Mouse (Mus musculus): ENCODE results near the gene Immp2l. TPM values are rescaled to one million over a fixed set of nuclear protein-coding genes. Genes with fewer than 3 reads are reported as not detected.
"Not testable (repeated sequence)": the region's sequence is repeated elsewhere in the genome, so short reads cannot be mapped to it uniquely, and the experiment has no call there.

The Immp2l gene
- polyA plus RNA-seq, 1 experiment from 2014 or later, result 4.3 TPM

DNA sequence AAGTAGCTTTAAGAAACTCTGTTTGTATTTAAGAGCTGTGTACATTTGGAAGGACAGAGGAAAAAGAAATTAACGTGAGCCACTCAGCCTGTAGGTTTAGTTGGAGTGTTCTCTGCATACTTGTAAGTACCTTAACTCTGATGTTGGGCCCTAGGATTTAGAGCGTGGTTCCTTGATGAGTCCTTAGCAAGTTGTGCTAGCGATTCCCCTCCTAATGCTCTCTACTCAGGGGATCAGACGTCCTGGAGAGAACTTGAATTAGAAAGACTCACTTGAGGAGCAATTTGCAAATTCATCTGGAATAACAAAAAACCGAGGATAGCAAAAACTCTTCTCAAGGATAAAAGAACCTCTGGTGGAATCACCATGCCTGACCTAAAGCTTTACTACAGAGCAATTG is 835.8 kb downstream of the Immp2l start:
- H3K27ac ChIP-seq (replicated peaks); H3K4me2 ChIP-seq (replicated peaks); ATAC-seq (replicated peaks); H3K36me3 ChIP-seq; H3K4me3 ChIP-seq; H3K9ac ChIP-seq (replicated peaks); H3K27me3 ChIP-seq; H3K9me3 ChIP-seq; H3K4me1 ChIP-seq: not testable (repeated sequence)
- 49% methylated on average over 5 of the region's 5 CpGs for WGBS

DNA sequence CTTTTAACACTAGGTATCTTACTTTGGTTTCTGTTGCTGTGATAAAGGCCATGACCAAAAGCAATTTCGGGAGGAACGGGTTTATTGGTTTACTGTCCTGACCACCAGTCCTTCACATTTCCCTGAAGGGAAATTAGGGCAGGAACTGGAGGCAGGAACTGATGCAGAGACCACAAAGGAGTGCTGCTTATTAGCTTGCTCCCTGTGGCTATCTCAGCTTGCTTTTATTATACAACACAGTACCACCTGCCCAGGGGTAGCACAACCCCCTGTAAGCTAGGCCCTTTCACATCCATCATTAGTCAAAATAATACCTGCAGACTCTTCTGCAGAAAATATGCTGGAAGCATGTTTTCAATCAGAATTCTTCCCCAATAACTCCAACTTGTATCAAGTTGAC is 844.4 kb downstream of the Immp2l start:
- no peak for ATAC-seq (replicated peaks)

DNA sequence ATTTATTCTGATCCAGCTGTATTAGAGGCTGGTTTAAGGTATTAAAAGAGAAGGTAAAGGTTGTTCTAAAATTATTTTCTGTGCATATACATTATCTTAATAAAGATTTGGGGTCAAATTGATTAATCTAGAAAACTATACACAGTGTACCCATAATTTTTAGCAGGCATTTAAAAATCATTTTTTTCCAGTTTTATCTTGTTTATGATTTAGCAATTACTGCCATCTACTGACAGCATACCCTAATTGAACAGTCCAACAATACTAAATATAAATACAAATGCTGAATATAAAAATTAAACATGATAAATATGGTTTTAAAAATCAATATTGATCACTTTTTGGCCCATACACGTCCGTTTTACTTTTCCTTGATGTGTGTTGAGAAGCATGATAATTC is 850.1 kb downstream of the Immp2l start:
- no peak for ATAC-seq (replicated peaks)
- Histone ChIP-seq H3K4me3 (no peak overlapping the region), H3K9me3 (no peaks in the 10 kb centered on the region), H3K36me3 (no peaks in the 10 kb centered on the region), H3K27me3 (no peaks in the 10 kb centered on the region), H3K9ac (replicated peaks) (no peak overlapping the region), H3K4me2 (replicated peaks) (no peak overlapping the region), H3K27ac (replicated peaks) (no peak overlapping the region), H3K4me1 (no peaks in the 10 kb centered on the region)
- WGBS, result 84% methylated on average over 2 of the region's 2 CpGs

More for the DNA sequence above, 844.4 kb downstream of the Immp2l start:
- Histone ChIP-seq H3K4me1 (0 out of 2 replicates have a peak, but pooled peaks cover 2% of the 10 kb centered on the region), H3K27me3 (no peaks in the 10 kb centered on the region), H3K9ac (replicated peaks) (no peak overlapping the region), H3K4me2 (replicated peaks) (no peak overlapping the region), H3K36me3 (no peaks in the 10 kb centered on the region), H3K27ac (replicated peaks) (no peak overlapping the region), H3K9me3 (peaks cover 6% of the 10 kb centered on the region; the same call in 1 of the 2 replicates), H3K4me3 (no peak overlapping the region)
- 92% methylated on average over 2 of the region's 2 CpGs for WGBS

DNA sequence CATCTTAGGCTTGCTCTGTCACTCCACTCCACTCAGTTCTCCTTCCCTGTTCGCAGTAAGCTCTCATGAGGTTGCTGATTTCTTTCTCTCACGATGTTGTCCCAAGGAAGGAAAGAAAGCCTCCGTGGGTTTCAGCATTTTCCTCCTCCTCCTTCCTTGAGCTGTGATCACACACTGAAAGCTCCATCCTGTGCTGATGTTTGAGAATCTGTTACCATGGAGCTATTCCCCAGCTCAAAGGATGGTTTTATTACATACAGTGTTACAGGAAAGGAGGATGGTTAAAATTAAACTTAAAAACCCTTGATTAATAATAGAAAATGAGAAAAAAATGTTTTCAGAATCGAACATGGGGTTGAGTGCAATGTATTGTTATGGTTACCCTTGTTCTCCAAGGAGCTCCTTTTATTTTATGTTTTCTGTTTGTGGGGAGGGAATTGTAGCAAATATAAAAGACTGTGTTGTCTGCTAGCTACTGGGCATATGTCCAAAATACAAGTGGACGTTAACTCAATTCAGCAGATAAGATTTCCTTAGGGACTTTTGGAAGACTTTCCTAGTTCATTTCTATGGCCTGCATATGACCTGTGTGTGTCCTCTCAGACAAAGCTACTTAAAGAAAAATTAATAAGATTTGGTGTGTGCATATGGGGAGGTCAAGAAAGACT is 853.5 kb downstream of the Immp2l start:
- no peak for ATAC-seq (replicated peaks)
- Histone ChIP-seq H3K4me2 (replicated peaks) (no peak overlapping the region), H3K36me3 (no peaks in the 10 kb centered on the region), H3K4me3 (no peak overlapping the region), H3K9me3 (no peaks in the 10 kb centered on the region), H3K27ac (replicated peaks) (no peak overlapping the region), H3K9ac (replicated peaks) (no peak overlapping the region), H3K4me1 (no peaks in the 10 kb centered on the region), H3K27me3 (no peaks in the 10 kb centered on the region)
- WGBS, result 49% methylated on average over 5 of the region's 5 CpGs

DNA sequence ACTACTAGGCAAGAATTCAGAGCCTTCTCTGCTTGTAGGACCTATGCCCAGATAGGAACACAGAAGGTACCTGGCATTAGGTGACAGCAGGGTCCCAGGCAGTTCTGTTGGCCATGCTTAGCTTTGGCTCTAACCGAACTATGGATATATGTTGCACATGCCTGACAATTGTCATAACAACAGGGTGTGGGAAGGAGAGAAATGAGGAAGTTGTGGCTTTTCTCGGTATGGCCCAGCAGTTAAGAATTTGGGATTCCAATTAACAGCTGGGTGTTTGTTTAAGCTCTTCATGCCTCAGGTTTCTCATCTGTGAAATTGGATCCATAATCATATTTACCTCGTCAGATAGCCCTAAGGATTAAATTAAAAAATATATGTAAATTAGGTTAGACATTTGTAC is 854.6 kb downstream of the Immp2l start:
- H3K27ac ChIP-seq (replicated peaks), result no peak overlapping the region
- H3K4me3 ChIP-seq, result no peak overlapping the region
- H3K9me3 ChIP-seq, result no peaks in the 10 kb centered on the region
- no peak overlapping the region for H3K4me2 ChIP-seq (replicated peaks)
- H3K4me1 ChIP-seq, result no peaks in the 10 kb centered on the region
- ATAC-seq (replicated peaks), result no peak
- 87% methylated on average over 3 of the region's 3 CpGs for WGBS
- no peaks in the 10 kb centered on the region for H3K36me3 ChIP-seq
- no peak overlapping the region for H3K9ac ChIP-seq (replicated peaks)
- no peaks in the 10 kb centered on the region for H3K27me3 ChIP-seq

DNA sequence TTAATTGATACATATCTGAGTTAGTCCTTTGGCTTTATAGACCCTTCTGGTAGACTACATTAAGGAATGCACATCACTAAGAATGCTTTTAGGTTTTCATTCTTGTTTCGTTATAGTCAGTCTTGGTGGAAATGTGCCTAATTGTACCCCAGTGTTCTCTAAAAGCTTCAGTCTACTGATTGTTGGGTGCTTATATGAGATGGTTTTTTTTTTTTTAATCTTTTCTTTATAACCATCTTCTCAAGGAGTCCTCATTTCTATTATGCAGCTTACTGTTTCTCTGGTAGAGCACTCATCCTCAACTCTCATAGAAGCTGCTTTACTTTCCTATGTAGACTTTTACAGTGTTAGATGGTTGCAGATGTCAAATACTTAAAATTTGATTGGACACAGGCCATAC is 855.1 kb downstream of the Immp2l start:
- H3K9ac ChIP-seq (replicated peaks), result no peak overlapping the region
- no peak overlapping the region for H3K27ac ChIP-seq (replicated peaks)
- H3K4me1 ChIP-seq, result no peaks in the 10 kb centered on the region
- no peak for ATAC-seq (replicated peaks)
- no peaks in the 10 kb centered on the region for H3K27me3 ChIP-seq
- H3K4me2 ChIP-seq (replicated peaks), result no peak overlapping the region
- H3K4me3 ChIP-seq, result no peak overlapping the region
- no peaks in the 10 kb centered on the region for H3K36me3 ChIP-seq
- 84% methylated on average over 1 of the region's 1 CpGs for WGBS
- no peaks in the 10 kb centered on the region for H3K9me3 ChIP-seq

DNA sequence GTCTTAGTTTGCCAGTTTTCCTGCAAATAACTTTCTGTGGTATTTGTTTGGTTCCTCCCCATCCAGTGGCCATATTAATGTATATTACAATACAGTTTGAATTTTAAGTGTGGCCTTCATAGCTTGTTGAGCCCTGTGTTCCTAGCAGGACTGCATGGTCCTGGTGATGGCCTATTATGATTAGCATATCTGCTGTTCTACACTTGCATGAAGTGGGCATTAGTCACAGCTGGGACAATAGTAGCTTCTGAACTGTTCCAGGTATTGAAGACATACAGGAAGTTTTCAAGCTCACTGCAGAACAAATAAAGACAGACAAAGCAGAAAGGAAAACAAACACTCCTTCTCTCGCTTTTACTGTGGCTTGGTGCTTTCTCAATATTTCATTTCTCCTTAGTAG is 855.5 kb downstream of the Immp2l start:
- Histone ChIP-seq H3K9ac (replicated peaks) (no peak overlapping the region), H3K9me3 (no peaks in the 10 kb centered on the region), H3K4me2 (replicated peaks) (no peak overlapping the region), H3K36me3 (no peaks in the 10 kb centered on the region), H3K4me1 (no peaks in the 10 kb centered on the region), H3K27ac (replicated peaks) (no peak overlapping the region), H3K4me3 (no peak overlapping the region), H3K27me3 (no peaks in the 10 kb centered on the region)
- WGBS, result 83% methylated on average over 1 of the region's 1 CpGs
- no peak for ATAC-seq (replicated peaks)

DNA sequence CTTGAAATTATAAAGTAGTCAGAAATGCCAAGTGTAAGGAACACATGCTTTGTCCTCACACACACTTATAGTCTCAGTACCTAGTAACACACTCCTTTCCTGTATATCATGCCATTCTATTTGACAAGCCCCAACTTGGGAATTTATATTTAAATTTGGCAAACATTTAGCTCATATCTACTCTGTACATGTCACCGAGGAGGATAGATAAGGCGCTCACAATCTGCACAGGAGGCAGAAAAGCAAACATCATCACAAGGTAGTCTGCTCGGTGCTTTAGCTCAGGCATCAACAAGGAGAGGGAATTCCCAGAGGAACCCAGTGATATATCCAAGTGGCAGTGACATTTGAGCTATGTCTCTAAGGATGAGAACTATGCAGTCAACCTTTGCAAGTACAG is 856.9 kb downstream of the Immp2l start:
- no peaks in the 10 kb centered on the region for H3K4me1 ChIP-seq
- no peak overlapping the region for H3K4me2 ChIP-seq (replicated peaks)
- H3K4me3 ChIP-seq, result no peak overlapping the region
- no peak overlapping the region for H3K9ac ChIP-seq (replicated peaks)
- no peaks in the 10 kb centered on the region for H3K36me3 ChIP-seq
- ATAC-seq (replicated peaks), result no peak
- no peak overlapping the region for H3K27ac ChIP-seq (replicated peaks)
- no peaks in the 10 kb centered on the region for H3K27me3 ChIP-seq
- 94% methylated on average over 3 of the region's 3 CpGs for WGBS
- H3K9me3 ChIP-seq, result no peaks in the 10 kb centered on the region

DNA sequence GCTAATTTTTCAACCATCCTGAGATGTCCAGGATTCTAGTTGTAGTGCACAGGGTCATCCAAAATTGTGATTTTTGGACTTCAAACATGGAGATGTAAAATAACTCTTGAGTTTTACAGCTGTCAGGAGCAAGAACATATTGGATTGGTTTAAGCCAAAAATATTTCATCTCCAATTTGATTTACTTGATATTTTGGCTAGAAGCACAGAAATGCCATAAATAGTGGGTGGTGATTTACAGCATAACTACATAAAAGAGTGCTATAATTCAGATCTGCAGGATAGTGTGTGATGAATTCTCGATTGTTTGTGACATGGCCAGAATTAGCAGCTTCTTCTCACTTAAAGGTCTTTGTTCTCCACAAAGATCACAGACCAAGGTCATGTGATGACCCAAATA is 884.1 kb downstream of the Immp2l start:
- H3K27me3 ChIP-seq, result no peaks in the 10 kb centered on the region
- ATAC-seq (replicated peaks), result no peak
- no peaks in the 10 kb centered on the region for H3K4me1 ChIP-seq
- H3K4me3 ChIP-seq, result no peak overlapping the region
- no peak overlapping the region for H3K4me2 ChIP-seq (replicated peaks)
- no peaks in the 10 kb centered on the region for H3K9me3 ChIP-seq
- H3K27ac ChIP-seq (replicated peaks), result no peak overlapping the region
- no peaks in the 10 kb centered on the region for H3K36me3 ChIP-seq
- no peak overlapping the region for H3K9ac ChIP-seq (replicated peaks)
- WGBS, result 77% methylated on average over 1 of the region's 1 CpGs

DNA sequence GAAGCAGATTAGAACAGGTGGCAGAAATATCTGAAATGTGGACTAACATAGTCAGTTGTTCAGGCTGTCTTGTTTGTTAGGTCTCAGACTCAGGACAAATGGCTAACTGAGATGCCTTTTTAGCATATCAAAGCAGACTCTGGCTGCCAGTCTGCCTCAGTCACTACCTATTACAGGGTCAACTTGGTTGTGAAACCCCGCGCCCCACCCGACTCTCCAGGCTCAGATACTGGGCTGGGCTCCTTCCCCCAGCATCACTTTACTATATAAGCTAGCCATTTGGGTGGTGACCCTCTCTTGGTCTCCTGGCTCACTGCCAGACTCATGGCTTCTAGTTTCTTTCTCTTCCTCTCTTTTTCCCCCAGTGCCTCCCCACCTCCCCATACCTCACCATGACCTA is 887.7 kb downstream of the Immp2l start:
- ATAC-seq (replicated peaks), result no peak
- 90% methylated on average over 3 of the region's 3 CpGs for WGBS
- H3K36me3 ChIP-seq, result no peaks in the 10 kb centered on the region
- no peaks in the 10 kb centered on the region for H3K4me1 ChIP-seq
- no peaks in the 10 kb centered on the region for H3K9me3 ChIP-seq
- H3K9ac ChIP-seq (replicated peaks), result no peak overlapping the region
- no peak overlapping the region for H3K4me3 ChIP-seq
- no peak overlapping the region for H3K27ac ChIP-seq (replicated peaks)
- no peaks in the 10 kb centered on the region for H3K27me3 ChIP-seq
- H3K4me2 ChIP-seq (replicated peaks), result no peak overlapping the region

DNA sequence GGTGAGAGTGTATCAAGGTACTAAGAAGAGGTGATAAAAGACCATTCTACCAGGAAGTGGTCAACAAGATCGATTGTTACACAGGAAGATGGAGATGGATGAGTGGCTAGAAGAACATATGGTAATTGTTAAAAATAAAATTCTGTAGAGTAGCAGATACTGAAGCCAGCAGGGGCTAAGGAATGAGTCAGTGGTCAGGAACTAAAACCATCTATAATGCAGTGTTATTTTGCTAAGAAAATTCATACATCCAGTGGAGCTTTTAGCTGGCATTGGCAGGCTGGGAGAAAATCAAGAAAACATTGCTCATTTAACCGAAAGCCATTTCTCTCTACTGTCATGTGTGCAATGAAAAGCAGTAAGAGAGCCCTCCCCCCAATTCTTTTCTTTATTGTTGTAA is 913.9 kb downstream of the Immp2l start:
- 88% methylated on average over 2 of the region's 2 CpGs for WGBS
- Histone ChIP-seq H3K27ac (replicated peaks) (no peak overlapping the region), H3K9ac (replicated peaks) (no peak overlapping the region), H3K27me3 (no peaks in the 10 kb centered on the region), H3K9me3 (no peaks in the 10 kb centered on the region), H3K4me3 (no peak overlapping the region), H3K4me2 (replicated peaks) (no peak overlapping the region), H3K36me3 (no peaks in the 10 kb centered on the region), H3K4me1 (0 out of 2 replicates have a peak, but pooled peaks cover 3% of the 10 kb centered on the region)
- no peak for ATAC-seq (replicated peaks)

DNA sequence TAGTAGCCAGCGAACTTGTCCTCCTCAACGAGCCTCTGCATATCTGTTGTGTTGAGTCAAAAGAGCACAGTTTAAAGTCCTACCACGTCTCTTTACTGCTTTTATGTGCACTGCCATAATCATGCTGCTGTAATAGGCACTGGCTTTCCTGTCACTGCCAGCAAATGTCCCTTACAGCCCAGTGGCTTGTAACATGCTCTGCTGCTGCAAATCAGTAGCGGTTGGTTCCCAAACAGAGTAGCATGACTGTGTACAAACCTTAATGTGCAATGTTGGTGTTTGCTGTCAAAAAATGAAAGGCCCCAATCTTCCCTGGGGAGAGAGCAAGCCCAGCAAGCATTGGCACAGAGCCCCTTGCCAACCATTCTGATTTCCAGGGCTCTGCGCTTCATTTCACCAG is 918.0 kb downstream of the Immp2l start:
- H3K4me2 ChIP-seq (replicated peaks), result no peak overlapping the region

DNA sequence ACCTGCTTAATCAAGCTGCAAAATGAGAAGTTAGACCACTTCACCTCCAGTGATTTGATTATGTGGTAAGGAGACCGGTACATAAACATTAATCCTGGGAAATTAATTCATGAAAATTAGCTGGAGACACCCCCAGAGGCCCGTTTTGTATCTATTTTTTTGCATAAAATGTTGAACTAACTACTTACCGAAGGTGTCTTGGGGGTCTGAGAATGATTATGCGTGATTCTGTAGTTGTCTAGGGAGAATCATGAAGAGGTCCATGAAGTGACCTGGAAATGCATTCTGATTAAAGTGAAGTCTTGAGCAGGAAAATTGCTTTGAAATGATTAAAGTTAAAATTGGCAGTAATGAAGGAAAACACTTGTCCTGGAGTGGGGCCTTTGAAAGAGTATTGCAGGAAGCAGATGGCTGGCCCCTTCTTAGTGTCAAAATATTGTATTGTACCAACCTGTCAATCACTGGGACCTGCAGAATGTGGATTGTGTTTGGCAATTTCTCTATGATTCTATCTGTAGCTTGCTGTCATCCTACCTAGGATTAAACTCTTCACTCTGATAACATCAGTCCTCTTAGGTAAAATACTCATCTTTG is 920.3 kb downstream of the Immp2l start:
- Histone ChIP-seq H3K36me3 (no peaks in the 10 kb centered on the region), H3K9ac (replicated peaks) (no peak overlapping the region), H3K27me3 (no peaks in the 10 kb centered on the region), H3K4me3 (no peak overlapping the region), H3K9me3 (no peaks in the 10 kb centered on the region), H3K4me2 (replicated peaks) (no peak overlapping the region), H3K4me1 (peaks cover 10% of the 10 kb centered on the region), H3K27ac (replicated peaks) (no peak overlapping the region)
- ATAC-seq (replicated peaks), result peak; percentile 77
- 44% methylated on average over 4 of the region's 4 CpGs for WGBS

More for the DNA sequence above, 918.0 kb downstream of the Immp2l start:
- no peak overlapping the region for H3K4me3 ChIP-seq
- 45% methylated on average over 5 of the region's 5 CpGs for WGBS
- H3K4me1 ChIP-seq, result peaks cover 10% of the 10 kb centered on the region
- H3K27me3 ChIP-seq, result no peaks in the 10 kb centered on the region
- no peaks in the 10 kb centered on the region for H3K36me3 ChIP-seq
- H3K9ac ChIP-seq (replicated peaks), result no peak overlapping the region
- H3K27ac ChIP-seq (replicated peaks), result no peak overlapping the region
- peak; percentile 55 for ATAC-seq (replicated peaks)
- H3K9me3 ChIP-seq, result no peaks in the 10 kb centered on the region

Data from forebrain, embryonic 15.5 days (tissue).